In genomic region chr11:117848271-117848984, GRCm38 (mm10) we compare ENCODE assay signal across 8 mouse cellular contexts. TPM values are rescaled to one million over a fixed set of nuclear protein-coding genes. Genes with fewer than 3 reads are reported as not detected.
DNase-seq lines count a peak whose midpoint lies in the region; ATAC-seq lines count a peak whose summit lies in the region.

No protein-coding gene starts in this region.

- peaks cover 16% of the 10 kb centered on the region for H3K36me3 ChIP-seq in kidney, embryonic 16.5 days (ENCODE audit: insufficient read depth, low read length)
- peaks cover 19% of the 10 kb centered on the region for H3K36me3 ChIP-seq in forebrain, embryonic 13.5 days (ENCODE audit: poor library complexity, severe bottlenecking)
- peaks cover 9% of the 10 kb centered on the region for H3K36me3 ChIP-seq in midbrain, embryonic 11.5 days (ENCODE audit: control insufficient read depth, insufficient read depth, low read length)

- DNase-seq in kidney, adult 8-10 months = no peak
- peak; percentile 58 for DNase-seq in MN1 (ENCODE audit: low spot score)
- DNase-seq in kidney, postnatal 25 days = peak; percentile 43 to 69
- no peak for DNase-seq in midbrain, embryonic 11.5 days (ENCODE audit: low spot score, missing footprints)
- peak; percentile 48 for DNase-seq in testis, postnatal 14 days (ENCODE audit: low spot score)
- no peak for DNase-seq in urinary bladder, adult 2 months (ENCODE audit: low spot score)

- peak overlapping the region; percentile 69 for H3K4me3 ChIP-seq in kidney, embryonic 16.5 days (ENCODE audit: low read length)
- H3K4me3 ChIP-seq in forebrain, embryonic 13.5 days = peak overlapping the region; percentile 54
- peak overlapping the region; percentile 78 for H3K4me3 ChIP-seq in midbrain, embryonic 11.5 days (ENCODE audit: low read depth, low read length)

- H3K27ac ChIP-seq in kidney, embryonic 16.5 days (ENCODE audit: low read length) = peak overlapping the region; percentile 97
- H3K27ac ChIP-seq in forebrain, embryonic 13.5 days = peak overlapping the region; percentile 97
- peak overlapping the region; percentile 93 for H3K27ac ChIP-seq in midbrain, embryonic 11.5 days (ENCODE audit: low read depth, low read length)

- no peaks in the 10 kb centered on the region for H3K9me3 ChIP-seq in kidney, embryonic 16.5 days (ENCODE audit: low read length)
- no peaks in the 10 kb centered on the region for H3K9me3 ChIP-seq in forebrain, embryonic 13.5 days (replicated peaks)
- no peaks in the 10 kb centered on the region for H3K9me3 ChIP-seq in midbrain, embryonic 11.5 days (ENCODE audit: control insufficient read depth, low read length)

- peak overlapping the region; percentile 90 for H3K4me2 ChIP-seq in kidney, embryonic 16.5 days (replicated peaks; ENCODE audit: low read depth, low read length)
- H3K4me2 ChIP-seq in forebrain, embryonic 13.5 days = peak overlapping the region; percentile 77
- H3K4me2 ChIP-seq in midbrain, embryonic 11.5 days = peak overlapping the region; percentile 88

- ATAC-seq in kidney, embryonic 16.5 days (ENCODE audit: low FRiP score, low TSS enrichment) = peak; percentile 80
- peak; percentile 89 for ATAC-seq in forebrain, embryonic 13.5 days
- peak; percentile 80; the same call in 1 of the 2 replicates for ATAC-seq in midbrain, embryonic 11.5 days (ENCODE audit: low FRiP score)

- H3K27me3 ChIP-seq in kidney, embryonic 16.5 days (ENCODE audit: insufficient read depth, low read length) = no peaks in the 10 kb centered on the region
- H3K27me3 ChIP-seq in forebrain, embryonic 13.5 days = no peaks in the 10 kb centered on the region
- H3K27me3 ChIP-seq in midbrain, embryonic 11.5 days (ENCODE audit: control insufficient read depth, insufficient read depth, low read length) = no peaks in the 10 kb centered on the region

- peak overlapping the region; percentile 89 for H3K9ac ChIP-seq in kidney, embryonic 16.5 days (replicated peaks; ENCODE audit: low read length)
- peak overlapping the region; percentile 80 for H3K9ac ChIP-seq in forebrain, embryonic 13.5 days
- peak overlapping the region; percentile 87 for H3K9ac ChIP-seq in midbrain, embryonic 11.5 days (ENCODE audit: low read length)

- 5% methylated on average over 19 of the region's 19 CpGs for WGBS in kidney, embryonic 16.5 days
- 9% methylated on average over 19 of the region's 19 CpGs for WGBS in forebrain, embryonic 13.5 days
- 11% methylated on average over 19 of the region's 19 CpGs for WGBS in midbrain, embryonic 11.5 days

- H3K4me1 ChIP-seq in kidney, embryonic 16.5 days (ENCODE audit: insufficient read depth, low read length) = peaks cover 34% of the 10 kb centered on the region
- H3K4me1 ChIP-seq in forebrain, embryonic 13.5 days = peaks cover 31% of the 10 kb centered on the region
- peaks cover 16% of the 10 kb centered on the region for H3K4me1 ChIP-seq in midbrain, embryonic 11.5 days (ENCODE audit: control insufficient read depth, insufficient read depth, low read length)

RNA-seq across cellular contexts. Expression of gene Birc5, which starts 0.6 kb away (rescaled TPM):
- 284 and 298 TPM in 2 replicates for polyA plus RNA-seq in kidney, embryonic 16.5 days (2015; fragmentation: Nextera tagmentation; extraction: Ambion mirVana)
- 231 and 243 TPM in 2 replicates for polyA plus RNA-seq in forebrain, embryonic 13.5 days (2015; fragmentation: Nextera tagmentation; extraction: Ambion mirVana)
- polyA plus RNA-seq in midbrain, embryonic 11.5 days (2014; fragmentation: Nextera tagmentation; extraction: Ambion mirVana) = 346 and 363 TPM in 2 replicates
- 3.3 and 4.3 TPM in 2 replicates for polyA plus RNA-seq in urinary bladder, adult 2 months (2012; rRNA removed)

RNA-seq across cellular contexts. Expression of gene Tmem235, which starts 12.1 kb away (rescaled TPM):
- polyA plus RNA-seq in kidney, embryonic 16.5 days (2015; fragmentation: Nextera tagmentation; extraction: Ambion mirVana) = not detected in 2 replicates
- polyA plus RNA-seq in forebrain, embryonic 13.5 days (2015; fragmentation: Nextera tagmentation; extraction: Ambion mirVana) = not detected in 2 replicates
- polyA plus RNA-seq in midbrain, embryonic 11.5 days (2014; fragmentation: Nextera tagmentation; extraction: Ambion mirVana) = not detected in 2 replicates
- not detected in 2 replicates for polyA plus RNA-seq in urinary bladder, adult 2 months (2012; rRNA removed)

RNA-seq across cellular contexts. Expression of gene Tk1, which starts 22.5 kb away (rescaled TPM):
- polyA plus RNA-seq in kidney, embryonic 16.5 days (2015; fragmentation: Nextera tagmentation; extraction: Ambion mirVana) = 128 and 136 TPM in 2 replicates
- 103 and 104 TPM in 2 replicates for polyA plus RNA-seq in forebrain, embryonic 13.5 days (2015; fragmentation: Nextera tagmentation; extraction: Ambion mirVana)
- polyA plus RNA-seq in midbrain, embryonic 11.5 days (2014; fragmentation: Nextera tagmentation; extraction: Ambion mirVana) = 87.1 and 89.7 TPM in 2 replicates
- 6.5 and 8.8 TPM in 2 replicates for polyA plus RNA-seq in urinary bladder, adult 2 months (2012; rRNA removed)

RNA-seq across cellular contexts. Expression of gene Afmid, which starts 22.7 kb away (rescaled TPM):
- polyA plus RNA-seq in kidney, embryonic 16.5 days (2015; fragmentation: Nextera tagmentation; extraction: Ambion mirVana) = 5.8 and 6.1 TPM in 2 replicates
- polyA plus RNA-seq in forebrain, embryonic 13.5 days (2015; fragmentation: Nextera tagmentation; extraction: Ambion mirVana) = 7.4 and 7.5 TPM in 2 replicates
- polyA plus RNA-seq in midbrain, embryonic 11.5 days (2014; fragmentation: Nextera tagmentation; extraction: Ambion mirVana) = 2.8 and 3.9 TPM in 2 replicates
- 11.8 and 13.1 TPM in 2 replicates for polyA plus RNA-seq in urinary bladder, adult 2 months (2012; rRNA removed)

RNA-seq across cellular contexts. Expression of gene Tha1, which starts 24.9 kb away (rescaled TPM):
- 6.9 and 7.7 TPM in 2 replicates for polyA plus RNA-seq in kidney, embryonic 16.5 days (2015; fragmentation: Nextera tagmentation; extraction: Ambion mirVana)
- 2.3 and 2.5 TPM in 2 replicates for polyA plus RNA-seq in forebrain, embryonic 13.5 days (2015; fragmentation: Nextera tagmentation; extraction: Ambion mirVana)
- 1.7 and 2.4 TPM in 2 replicates for polyA plus RNA-seq in midbrain, embryonic 11.5 days (2014; fragmentation: Nextera tagmentation; extraction: Ambion mirVana)
- 13.7 and 16.3 TPM in 2 replicates for polyA plus RNA-seq in urinary bladder, adult 2 months (2012; rRNA removed)

Comparison
In these comparisons a context has a peak if more than half of its experiments do, and no peak if none do; other contexts are left out.
1. DNase-seq: peak in MN1 (single experiment), kidney, postnatal 25 days (2 of 2) and testis, postnatal 14 days (single experiment); none in kidney, adult 8-10 months (0 of 2), midbrain, embryonic 11.5 days (single experiment) and urinary bladder, adult 2 months (single experiment).
2. RNA of gene Birc5, which starts 0.6 kb away (polyA plus RNA-seq): 346 to 363 TPM in midbrain, embryonic 11.5 days, 284 to 298 TPM in kidney, embryonic 16.5 days and 231 to 243 TPM in forebrain, embryonic 13.5 days; 3.3 to 4.3 TPM in urinary bladder, adult 2 months; every median in the first group is over 10 times any median in the second.
3. Peak in every context shown above with its lines, with median percentiles within 50 percentile points of each other: ATAC-seq, H3K27ac ChIP-seq, H3K4me2 ChIP-seq, H3K4me3 ChIP-seq and H3K9ac ChIP-seq.